Mouse (Mus musculus): ENCODE results near the gene Lrsam1. TPM values are rescaled to one million over a fixed set of nuclear protein-coding genes. Genes with fewer than 3 reads are reported as not detected.
"Not testable (repeated sequence)": the region's sequence is repeated elsewhere in the genome, so short reads cannot be mapped to it uniquely, and the experiment has no call there.

Lrsam1 gene
- polyA plus RNA-seq (2016; fragmentation: Nextera tagmentation; extraction: Ambion mirVana) = 6.6 and 8.0 TPM in 2 replicates

DNA sequence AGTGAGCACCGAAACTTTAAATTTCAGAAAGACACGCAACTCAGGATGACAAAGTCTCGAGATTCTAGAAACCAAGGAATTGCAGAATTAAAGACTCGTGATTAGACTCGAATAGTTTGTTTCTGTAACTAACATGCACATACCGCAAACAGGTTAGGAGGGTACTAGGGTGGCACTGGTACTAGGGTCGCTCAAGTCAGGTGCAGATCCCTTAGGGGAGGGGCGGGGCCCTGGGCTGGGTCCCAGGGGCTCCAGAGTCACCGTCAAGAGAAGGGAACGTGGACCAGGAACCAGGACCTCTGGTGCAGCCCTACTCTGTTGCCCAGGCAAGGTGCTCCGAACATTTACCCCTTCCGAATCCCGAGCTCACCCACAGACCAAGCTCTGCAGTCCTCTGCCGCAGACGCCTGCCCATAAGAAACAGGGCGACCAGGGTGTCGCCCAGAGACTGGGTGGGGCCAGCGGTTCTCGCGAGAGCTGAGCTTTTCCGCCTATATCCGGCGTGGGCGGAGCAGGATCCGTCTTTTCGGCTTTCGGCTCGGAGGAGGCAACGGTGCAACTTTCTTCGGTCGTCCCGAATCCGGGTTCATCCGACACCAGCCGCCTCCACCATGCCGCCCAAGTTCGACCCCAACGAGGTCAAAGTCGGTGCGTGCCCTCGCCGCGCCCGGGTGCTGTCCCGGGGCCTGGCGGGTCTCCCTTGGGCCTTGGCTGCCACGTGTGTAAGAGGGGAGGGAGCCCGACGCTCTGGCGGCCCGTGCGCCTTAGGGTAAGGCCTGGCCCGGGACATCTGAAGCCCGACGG lies at the start of gene Lrsam1, which contains the start of gene Rpl12:
TSS of gene Lrsam1 (minus strand) at position 423 of the 804 bp plus-strand sequence.
TSS of gene Rpl12 (plus strand) at position 368 of the 804 bp plus-strand sequence.
- peaks cover 49% of the 10 kb centered on the region for H3K4me1 ChIP-seq
- peak within 1 kb of the TSS; percentile 97 for H3K4me3 ChIP-seq
- 3% methylated on average over 55 of the region's 55 CpGs for WGBS
- H3K9me3 ChIP-seq = no peaks in the 10 kb centered on the region
- no peaks in the 10 kb centered on the region for H3K27me3 ChIP-seq (ENCODE audit: poor library complexity, severe bottlenecking)
- peak; percentile 94 for DNase-seq (ENCODE audit: extremely low spot score, low spot score)
- H3K27ac ChIP-seq = peak within 1 kb of the TSS; percentile 97
- H3K36me3 ChIP-seq (replicated peaks) = peaks cover 42% of the 10 kb centered on the region

DNA sequence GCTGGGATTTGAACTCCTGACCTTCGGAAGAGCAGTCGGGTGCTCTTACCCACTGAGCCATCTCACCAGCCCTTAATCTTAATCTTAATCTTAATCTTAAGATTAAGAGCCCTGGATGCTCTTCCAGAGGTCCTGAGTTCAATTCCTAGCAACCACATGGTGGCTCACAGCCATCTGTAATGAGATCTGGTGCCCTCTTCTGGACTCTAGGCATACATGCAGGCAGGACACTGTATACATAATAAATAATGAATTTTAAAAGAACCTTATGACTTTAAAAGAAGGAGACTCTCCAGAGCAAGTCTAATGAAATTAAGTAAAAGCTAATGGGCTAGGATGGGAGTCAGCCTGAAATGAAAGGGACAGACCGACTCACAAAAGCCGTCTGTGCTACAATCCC lies 47.6 kb upstream of the Lrsam1 start:
- not testable (repeated sequence) for H3K4me1 ChIP-seq; H3K4me3 ChIP-seq; H3K9me3 ChIP-seq; DNase-seq (ENCODE audit: extremely low spot score, low spot score); H3K36me3 ChIP-seq (replicated peaks); H3K27me3 ChIP-seq (ENCODE audit: poor library complexity, severe bottlenecking); H3K27ac ChIP-seq
- 89% methylated on average over 4 of the region's 4 CpGs for WGBS

DNA sequence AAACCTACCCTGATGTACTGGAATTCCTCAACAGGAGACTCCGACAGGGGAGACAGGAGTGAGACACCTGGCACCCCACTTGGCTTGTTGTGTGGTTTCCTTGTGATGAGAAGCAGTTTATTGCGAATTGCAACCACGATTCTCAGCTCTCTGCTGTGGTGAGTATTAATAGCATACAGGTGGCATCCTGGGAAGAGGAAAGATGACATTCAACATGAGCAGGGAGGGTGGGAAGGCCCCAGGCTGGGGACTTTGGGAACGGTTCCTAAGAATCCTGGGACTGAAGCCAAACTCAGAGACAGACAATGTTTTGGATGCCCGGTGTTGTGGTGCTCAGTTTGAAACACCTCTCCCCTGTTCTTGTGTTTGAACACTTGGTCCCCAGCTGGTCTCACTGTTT lies 43.6 kb upstream of the Lrsam1 start:
- Histone ChIP-seq H3K27me3 (ENCODE audit: poor library complexity, severe bottlenecking) (no peaks in the 10 kb centered on the region), H3K9me3 (no peaks in the 10 kb centered on the region), H3K4me1 (no peaks in the 10 kb centered on the region), H3K27ac (no peak overlapping the region), H3K36me3 (replicated peaks) (no peaks in the 10 kb centered on the region), H3K4me3 (no peak overlapping the region)
- no peak for DNase-seq (ENCODE audit: extremely low spot score, low spot score)
- 86% methylated on average over 5 of the region's 5 CpGs for WGBS

DNA sequence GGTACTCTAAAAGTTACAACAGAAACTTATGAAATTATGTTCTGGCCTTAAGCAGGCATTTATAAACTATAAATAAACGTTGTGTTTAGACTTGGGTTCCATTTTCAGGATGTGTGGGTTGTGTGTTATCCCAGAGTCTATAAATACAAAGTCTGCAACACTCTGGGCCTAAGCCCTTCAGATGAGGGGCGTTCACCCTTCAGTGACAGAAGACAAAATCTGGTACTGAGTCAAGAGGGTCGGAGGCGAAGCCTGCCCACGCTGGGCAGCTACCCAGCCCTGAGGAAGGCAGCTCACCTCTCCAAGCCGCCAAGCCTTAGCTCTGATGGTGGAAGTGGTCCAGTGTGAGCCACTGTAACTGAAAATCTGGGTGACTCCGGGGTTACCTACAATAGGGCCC lies 40.7 kb upstream of the Lrsam1 start:
- 86% methylated on average over 7 of the region's 7 CpGs for WGBS
- H3K27me3 ChIP-seq (ENCODE audit: poor library complexity, severe bottlenecking) = no peaks in the 10 kb centered on the region
- H3K4me3 ChIP-seq = no peak overlapping the region
- H3K9me3 ChIP-seq = no peaks in the 10 kb centered on the region
- H3K27ac ChIP-seq = no peak overlapping the region
- DNase-seq (ENCODE audit: extremely low spot score, low spot score) = no peak
- H3K36me3 ChIP-seq (replicated peaks) = no peaks in the 10 kb centered on the region
- no peaks in the 10 kb centered on the region for H3K4me1 ChIP-seq

DNA sequence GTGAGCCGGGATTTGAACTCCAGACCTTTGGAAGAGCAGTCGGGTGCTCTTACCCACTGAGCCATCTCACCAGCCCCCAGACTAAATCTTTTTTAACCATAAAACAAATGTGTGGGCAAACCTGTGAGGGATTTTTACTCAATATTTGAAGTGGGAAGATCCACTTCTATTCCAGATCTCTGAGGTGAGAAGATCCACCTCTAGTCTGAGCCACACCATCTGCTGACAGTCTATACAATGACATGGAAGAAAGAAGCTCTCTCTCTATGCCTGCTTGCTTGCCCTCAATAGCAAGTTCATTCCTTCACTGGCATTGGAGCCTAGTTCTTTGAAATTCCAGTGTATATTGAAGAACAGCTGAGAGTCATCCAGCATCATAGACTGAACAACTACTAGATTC lies 38.3 kb upstream of the Lrsam1 start:
- WGBS = 94% methylated on average over 2 of the region's 2 CpGs

GRCm38 (mm10) chr2:32997792-32998191 lies 36.4 kb upstream of the Lrsam1 start:
- WGBS = 86% methylated on average over 4 of the region's 4 CpGs
- no peak overlapping the region for H3K27ac ChIP-seq
- H3K4me1 ChIP-seq = no peaks in the 10 kb centered on the region
- no peaks in the 10 kb centered on the region for H3K27me3 ChIP-seq (ENCODE audit: poor library complexity, severe bottlenecking)
- DNase-seq (ENCODE audit: extremely low spot score, low spot score) = no peak
- no peaks in the 10 kb centered on the region for H3K9me3 ChIP-seq
- no peak overlapping the region for H3K4me3 ChIP-seq
- H3K36me3 ChIP-seq (replicated peaks) = no peaks in the 10 kb centered on the region

More for the DNA sequence above, 38.3 kb upstream of the Lrsam1 start:
- Histone ChIP-seq H3K27ac (no peak overlapping the region), H3K36me3 (replicated peaks) (no peaks in the 10 kb centered on the region), H3K4me1 (no peaks in the 10 kb centered on the region), H3K27me3 (ENCODE audit: poor library complexity, severe bottlenecking) (no peaks in the 10 kb centered on the region), H3K9me3 (no peaks in the 10 kb centered on the region), H3K4me3 (no peak overlapping the region)
- no peak for DNase-seq (ENCODE audit: extremely low spot score, low spot score)

DNA sequence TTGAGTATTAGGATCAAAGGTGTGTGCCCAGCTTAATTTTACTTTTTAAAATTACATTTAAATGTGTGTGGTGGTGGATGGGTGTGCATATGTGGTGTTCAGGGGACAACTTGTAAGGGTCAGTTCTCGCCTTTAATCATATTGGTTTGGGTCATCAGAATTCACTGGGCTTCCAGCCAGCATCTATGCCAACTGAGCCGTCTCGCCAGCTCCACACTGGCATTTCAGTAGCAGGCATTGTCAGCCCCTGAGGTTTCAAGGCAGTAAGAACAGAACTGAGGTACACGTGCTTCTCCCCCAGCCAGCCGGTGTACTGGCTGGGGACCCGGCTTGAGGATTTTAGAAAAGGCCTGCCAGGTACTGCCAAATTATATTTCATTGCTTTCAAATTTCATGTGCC lies 35.7 kb upstream of the Lrsam1 start:
- DNase-seq (ENCODE audit: extremely low spot score, low spot score) = no peak
- Histone ChIP-seq H3K27me3 (ENCODE audit: poor library complexity, severe bottlenecking) (no peaks in the 10 kb centered on the region), H3K4me3 (no peak overlapping the region), H3K4me1 (no peaks in the 10 kb centered on the region), H3K36me3 (replicated peaks) (no peaks in the 10 kb centered on the region), H3K27ac (no peak overlapping the region), H3K9me3 (no peaks in the 10 kb centered on the region)
- WGBS = 79% methylated on average over 6 of the region's 6 CpGs

DNA sequence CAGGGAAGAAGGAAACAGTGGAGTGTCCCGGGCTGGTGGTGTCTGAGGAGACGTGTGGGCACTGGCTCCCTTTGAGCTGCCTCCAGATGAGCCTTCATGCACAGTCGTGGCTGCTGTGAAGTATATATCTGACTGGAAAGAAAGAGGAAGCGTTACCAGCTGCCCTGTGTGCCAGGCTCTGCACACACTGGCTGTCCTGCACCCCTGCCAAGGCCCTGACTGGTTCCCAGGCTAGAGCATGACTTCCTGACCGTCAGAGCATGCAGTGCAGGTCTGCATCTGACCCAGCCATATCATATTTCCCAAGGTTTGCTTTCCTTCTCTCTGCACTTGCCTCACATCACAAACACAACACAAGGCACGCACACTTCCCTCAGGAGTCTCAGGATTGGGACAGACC lies 30.7 kb upstream of the Lrsam1 start:
- no peak for DNase-seq (ENCODE audit: extremely low spot score, low spot score)
- Histone ChIP-seq H3K4me3 (no peak overlapping the region), H3K27me3 (ENCODE audit: poor library complexity, severe bottlenecking) (no peaks in the 10 kb centered on the region), H3K36me3 (replicated peaks) (no peaks in the 10 kb centered on the region), H3K27ac (no peak overlapping the region), H3K9me3 (no peaks in the 10 kb centered on the region), H3K4me1 (no peaks in the 10 kb centered on the region)
- 79% methylated on average over 6 of the region's 6 CpGs for WGBS

DNA sequence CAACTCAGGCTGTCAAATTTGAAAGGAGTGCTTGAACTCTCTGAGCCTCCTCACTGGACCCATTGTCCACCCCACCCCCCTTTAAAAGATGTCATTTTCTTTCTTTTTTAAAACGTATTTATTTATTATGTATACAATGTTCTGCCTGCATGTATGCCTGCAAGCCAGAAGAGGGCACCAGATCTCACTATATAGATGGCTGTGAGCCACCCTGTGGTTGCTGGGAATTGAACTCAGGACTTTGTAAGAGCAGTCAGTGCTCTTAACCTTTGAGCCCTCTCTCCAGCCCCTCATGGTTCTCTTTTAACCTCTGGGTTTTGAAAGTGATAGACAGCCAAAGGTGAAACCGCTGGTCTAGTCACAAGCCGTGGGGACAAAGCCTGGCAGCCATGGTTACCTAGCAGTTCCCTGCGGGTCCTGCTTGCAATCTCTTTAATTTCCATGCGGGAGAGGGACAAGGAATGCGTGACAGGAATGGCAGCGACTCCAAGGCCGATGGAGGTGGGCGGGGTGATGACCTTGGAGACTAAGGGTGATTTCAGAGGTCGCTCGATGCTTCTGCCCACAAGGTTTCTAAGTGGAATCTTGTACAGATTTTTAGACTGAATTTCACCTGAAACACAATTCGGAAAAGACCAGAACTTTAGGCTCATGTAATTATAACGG lies 28.9 kb upstream of the Lrsam1 start:
- H3K9me3 ChIP-seq = no peaks in the 10 kb centered on the region
- WGBS = 61% methylated on average over 13 of the region's 13 CpGs
- no peaks in the 10 kb centered on the region for H3K36me3 ChIP-seq (replicated peaks)
- DNase-seq (ENCODE audit: extremely low spot score, low spot score) = no peak
- H3K4me3 ChIP-seq = no peak overlapping the region
- no peaks in the 10 kb centered on the region for H3K27me3 ChIP-seq (ENCODE audit: poor library complexity, severe bottlenecking)
- H3K4me1 ChIP-seq = no peaks in the 10 kb centered on the region
- H3K27ac ChIP-seq = no peak overlapping the region

GRCm38 (mm10) chr2:32989376-32989775 lies 28.0 kb upstream of the Lrsam1 start:
- DNase-seq (ENCODE audit: extremely low spot score, low spot score) = no peak
- Histone ChIP-seq H3K4me1 (no peaks in the 10 kb centered on the region), H3K27me3 (ENCODE audit: poor library complexity, severe bottlenecking) (no peaks in the 10 kb centered on the region), H3K9me3 (no peaks in the 10 kb centered on the region), H3K36me3 (replicated peaks) (no peaks in the 10 kb centered on the region), H3K27ac (no peak overlapping the region), H3K4me3 (no peak overlapping the region)
- WGBS = 88% methylated on average over 3 of the region's 3 CpGs

GRCm38 (mm10) chr2:32985844-32986243 lies 24.4 kb upstream of the Lrsam1 start:
- WGBS = 81% methylated on average over 8 of the region's 8 CpGs
- H3K9me3 ChIP-seq = no peaks in the 10 kb centered on the region
- H3K27me3 ChIP-seq (ENCODE audit: poor library complexity, severe bottlenecking) = peaks cover 3% of the 10 kb centered on the region; the same call in 1 of the 2 replicates
- peaks cover 19% of the 10 kb centered on the region for H3K4me1 ChIP-seq
- H3K27ac ChIP-seq = no peak overlapping the region
- DNase-seq (ENCODE audit: extremely low spot score, low spot score) = no peak
- H3K4me3 ChIP-seq = no peak overlapping the region
- H3K36me3 ChIP-seq (replicated peaks) = no peaks in the 10 kb centered on the region

- Histone ChIP-seq H3K4me1 (peaks cover 24% of the 10 kb centered on the region), H3K27ac (no peak overlapping the region), H3K9me3 (no peaks in the 10 kb centered on the region), H3K27me3 (ENCODE audit: poor library complexity, severe bottlenecking) (peaks cover 7% of the 10 kb centered on the region; the same call in 1 of the 2 replicates), H3K36me3 (replicated peaks) (no peaks in the 10 kb centered on the region), H3K4me3 (no peak overlapping the region)
- WGBS = 59% methylated on average over 6 of the region's 6 CpGs
- DNase-seq (ENCODE audit: extremely low spot score, low spot score) = no peak
Observed at GRCm38 (mm10) chr2:32983617-32984016, 22.2 kb upstream of the Lrsam1 start.

GRCm38 (mm10) chr2:32982700-32983099 lies 21.3 kb upstream of the Lrsam1 start:
- WGBS = 3% methylated on average over 4 of the region's 4 CpGs
- H3K4me1 ChIP-seq = peaks cover 24% of the 10 kb centered on the region
- H3K4me3 ChIP-seq = peak overlapping the region; percentile 78
- peaks cover 7% of the 10 kb centered on the region; the same call in 1 of the 2 replicates for H3K27me3 ChIP-seq (ENCODE audit: poor library complexity, severe bottlenecking)
- H3K9me3 ChIP-seq = no peaks in the 10 kb centered on the region
- DNase-seq (ENCODE audit: extremely low spot score, low spot score) = no peak
- no peaks in the 10 kb centered on the region for H3K36me3 ChIP-seq (replicated peaks)
- H3K27ac ChIP-seq = no peak overlapping the region
